Comparison of ENCODE assay signal across 8 mouse cellular contexts in the genomic region with DNA sequence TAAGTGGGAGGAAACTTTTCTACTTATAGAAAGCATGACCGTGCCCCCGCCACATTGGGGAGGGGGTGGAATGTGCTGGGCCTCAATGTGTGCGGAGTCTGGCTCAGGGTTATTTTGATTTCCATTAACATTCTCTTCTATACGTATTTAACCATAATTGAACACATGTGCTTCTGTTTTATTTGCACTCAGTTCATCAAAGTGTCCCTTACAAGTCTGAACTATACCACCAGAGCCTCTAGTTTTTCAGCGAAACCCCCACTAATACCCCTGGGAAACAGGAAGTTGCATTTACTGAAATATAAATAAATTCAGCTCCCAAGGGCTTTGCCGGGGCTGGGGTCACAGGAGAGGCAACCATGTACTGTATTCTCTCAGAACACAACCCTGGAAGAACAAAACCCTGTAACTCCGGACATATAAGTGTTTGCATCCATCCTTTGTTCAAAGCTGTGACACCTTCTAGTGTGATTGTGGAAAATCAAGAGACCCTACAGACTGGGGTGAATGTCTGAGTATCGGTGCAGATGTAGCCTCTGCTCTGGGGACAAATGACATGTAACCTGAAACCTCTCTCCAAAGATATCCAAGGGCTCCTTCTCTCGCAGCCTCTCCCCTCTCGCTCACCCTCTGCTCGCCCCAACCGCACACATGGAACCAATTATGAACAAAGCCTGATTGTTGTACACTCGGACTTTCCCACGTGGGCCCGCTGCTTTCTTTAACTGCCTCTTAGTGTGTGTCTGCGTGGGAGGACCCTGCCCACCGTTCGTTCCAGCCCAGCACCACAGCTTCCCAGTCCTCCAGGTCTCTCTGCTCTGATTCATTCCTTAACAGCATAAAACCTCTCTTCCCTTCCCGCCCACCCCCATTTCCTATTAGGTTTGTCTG.
DNase-seq lines count a peak whose midpoint lies in the region; ATAC-seq lines count a peak whose summit lies in the region.

No protein-coding gene starts in this region.

- no peaks in the 10 kb centered on the region for H3K36me3 ChIP-seq in intestine, embryonic 16.5 days (ENCODE audit: control insufficient read depth, insufficient read depth, low read length)
- H3K36me3 ChIP-seq in neural tube, embryonic 15.5 days, result no peaks in the 10 kb centered on the region

- ATAC-seq in intestine, embryonic 16.5 days, result peak; percentile 72
- peak; percentile 38; the same call in 1 of the 2 replicates for ATAC-seq in neural tube, embryonic 15.5 days (ENCODE audit: low FRiP score)

- 8% methylated on average over 19 of the region's 19 CpGs for WGBS in intestine, embryonic 16.5 days
- 11% methylated on average over 19 of the region's 19 CpGs for WGBS in neural tube, embryonic 15.5 days

- peak; percentile 64 for DNase-seq in 3134 (ENCODE audit: extremely low read depth, insufficient read length, low spot score)
- DNase-seq in Muller cell, postnatal 12 days (ENCODE audit: inconsistent ontology term), result peak; percentile 93
- DNase-seq in gastrocnemius, postnatal 10 days, result peak; percentile 32
- DNase-seq in layer of hippocampus, postnatal 14 days (ENCODE audit: low spot score in 2 of 2), result no peak
- DNase-seq in cerebellum, adult 18-20 months, result no peak
- no peak for DNase-seq in layer of hippocampus, postnatal 36 days

- peaks cover 23% of the 10 kb centered on the region for H3K4me1 ChIP-seq in intestine, embryonic 16.5 days (ENCODE audit: control insufficient read depth, insufficient read depth, low read length)
- peaks cover 44% of the 10 kb centered on the region for H3K4me1 ChIP-seq in neural tube, embryonic 15.5 days

- no peaks in the 10 kb centered on the region for H3K27me3 ChIP-seq in intestine, embryonic 16.5 days (replicated peaks; ENCODE audit: control insufficient read depth, insufficient read depth, low read length)
- H3K27me3 ChIP-seq in neural tube, embryonic 15.5 days (replicated peaks), result no peaks in the 10 kb centered on the region

- no peaks in the 10 kb centered on the region for H3K9me3 ChIP-seq in intestine, embryonic 16.5 days (ENCODE audit: control insufficient read depth, low read length)
- H3K9me3 ChIP-seq in neural tube, embryonic 15.5 days (replicated peaks), result no peaks in the 10 kb centered on the region

- no peak overlapping the region; the same call in 1 of the 2 replicates for H3K4me3 ChIP-seq in intestine, embryonic 16.5 days (ENCODE audit: low read length)
- H3K4me3 ChIP-seq in neural tube, embryonic 15.5 days (replicated peaks), result no peak overlapping the region

- H3K4me2 ChIP-seq in intestine, embryonic 16.5 days (ENCODE audit: low read depth, low read length), result peak overlapping the region; percentile 23
- H3K4me2 ChIP-seq in neural tube, embryonic 15.5 days, result peak overlapping the region; percentile 47

- H3K9ac ChIP-seq in intestine, embryonic 16.5 days (ENCODE audit: low read depth, low read length), result peak overlapping the region; percentile 15; the same call in 1 of the 2 replicates
- no peak overlapping the region for H3K9ac ChIP-seq in neural tube, embryonic 15.5 days (replicated peaks)

- H3K27ac ChIP-seq in intestine, embryonic 16.5 days (ENCODE audit: low read length), result peak overlapping the region; percentile 73
- H3K27ac ChIP-seq in neural tube, embryonic 15.5 days (replicated peaks), result peak overlapping the region; percentile 61

Comparison
In these comparisons a context has a peak if more than half of its experiments do, and no peak if none do; other contexts are left out.
1. DNase-seq: peak in 3134 (single experiment), Muller cell, postnatal 12 days (single experiment) and gastrocnemius, postnatal 10 days (single experiment); none in layer of hippocampus, postnatal 14 days (0 of 2), cerebellum, adult 18-20 months (0 of 2) and layer of hippocampus, postnatal 36 days (0 of 2).